Mouse (Mus musculus) Muller cell, postnatal 12 days (primary cell): ENCODE measurements around the gene Olfr138.

Source experiments
- DNase-seq: peaks from one replicate; pipeline ENCODE4 v3.0.0-alpha.2; 2015; ENCODE audit errors: inconsistent ontology term

The Olfr138 gene

DNA sequence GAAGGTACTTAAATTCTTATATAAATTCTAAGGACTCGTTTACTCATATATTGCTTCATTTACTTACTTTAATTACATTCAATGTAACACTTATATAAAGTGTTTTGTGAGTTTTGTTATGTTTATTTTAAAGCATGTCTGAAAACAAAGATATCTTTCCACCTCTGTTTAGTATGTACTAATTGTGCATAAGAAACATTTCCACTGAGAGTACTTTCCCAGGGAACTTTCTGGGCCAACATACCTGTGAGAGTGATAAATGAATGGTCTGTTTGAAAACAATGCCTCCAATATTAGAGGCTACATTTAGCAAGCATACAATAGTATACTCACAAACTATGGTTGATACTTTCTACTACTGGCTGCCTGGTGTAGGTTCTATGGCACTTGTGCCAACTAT lies at the start of gene Olfr138:
Olfr138 (plus strand) TSS at position 301 of the 400 bp plus-strand sequence.
- DNase-seq, result no peak

DNA sequence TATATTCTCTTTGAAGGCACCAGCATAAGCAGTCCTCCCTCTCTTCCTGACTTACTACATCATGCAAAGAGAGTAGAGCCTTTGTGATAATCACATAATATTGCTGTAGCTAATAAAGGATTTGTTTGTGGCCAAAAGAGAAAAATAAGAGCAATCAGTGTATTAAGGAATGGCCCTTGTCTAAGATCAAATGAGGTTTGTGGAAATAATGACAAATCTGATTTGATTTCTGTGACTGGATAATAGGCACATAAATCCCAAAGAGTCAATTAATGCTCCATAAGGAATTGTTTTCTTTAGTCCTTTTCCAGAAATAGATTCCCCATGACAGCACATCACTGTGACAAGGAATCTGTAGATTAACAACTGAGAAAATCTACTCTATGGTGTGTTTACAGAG lies 46.6 kb downstream of the Olfr138 start, which contains the start of gene Olfr137:
Olfr137 (minus strand) TSS at position 101 of the 400 bp plus-strand sequence.
- no peak for DNase-seq
